Mouse (Mus musculus) subcutaneous adipose tissue, adult 2 months (tissue): ENCODE data around the gene Gm17027. TPM values are rescaled to one million over a fixed set of nuclear protein-coding genes. Genes with fewer than 3 reads are reported as not detected.

Experiments
- polyA plus RNA-seq: library from polyadenylated mRNA; depleted of rRNA; stranded (reverse); fragments of >200 nt; gene quantifications from 2 replicates; pipeline ENCODE4 v1.2.3, GENCODE M21; 2012; ENCODE audit warnings: low replicate concordance; rRNA removed

Gm17027 gene
- not detected in 2 replicates for polyA plus RNA-seq

DNA sequence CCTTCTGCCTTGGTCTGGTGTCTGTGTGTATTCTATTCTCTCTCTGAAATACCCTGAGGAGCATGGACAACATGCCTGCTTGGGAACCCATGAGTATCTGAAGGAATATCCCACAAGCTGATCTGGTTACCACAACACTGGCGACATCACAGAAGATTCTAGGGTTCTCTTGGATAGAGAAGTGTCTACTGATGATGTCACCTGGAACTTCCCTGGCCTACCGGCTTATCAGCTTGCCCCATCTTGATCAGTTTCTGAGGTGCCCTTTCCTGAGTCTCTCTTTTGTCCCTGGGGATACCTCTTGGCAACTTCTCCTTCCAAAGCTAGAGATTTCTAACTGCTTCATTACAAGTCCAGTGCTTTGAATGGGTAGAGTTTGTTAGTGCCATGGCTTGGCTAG lies at the start of gene Gm17027:
Gm17027 (minus strand) TSS at position 101 of the 400 bp plus-strand sequence.

GRCm38 (mm10) chr14:42190691-42191090 lies 28.3 kb upstream of the Gm17027 start, which contains the start of gene Gm3573:
Gene Gm3573 (minus strand): TSS chr14:42190791.

GRCm38 (mm10) chr14:42117269-42117668 lies 45.2 kb downstream of the Gm17027 start, which contains the start of gene Gm7951:
Gene Gm7951 (minus strand): TSS chr14:42117369.

Other genes with a start within 250 kb of the Gm17027 start
- gene 1700049E17Rik1, start 237.7 kb downstream of the Gm17027 start, polyA plus RNA-seq: not detected in 2 replicates
- not detected in 2 replicates for gene 1700024B05Rik, start 218.6 kb downstream of the Gm17027 start, polyA plus RNA-seq
- gene Gm6401, start 194.7 kb downstream of the Gm17027 start, polyA plus RNA-seq: not detected in 2 replicates
- gene Gm3543, start 179.3 kb downstream of the Gm17027 start, polyA plus RNA-seq: not detected in 2 replicates
- gene Gm7951, start 45.3 kb downstream of the Gm17027 start, polyA plus RNA-seq: not detected in 2 replicates
- not detected in 2 replicates for gene Gm3573, start 28.2 kb upstream of the Gm17027 start, polyA plus RNA-seq
- gene Gm17026, start 97.4 kb upstream of the Gm17027 start, polyA plus RNA-seq: not detected in 2 replicates
- gene Gm9611, start 134.7 kb upstream of the Gm17027 start, polyA plus RNA-seq: not detected in 2 replicates
- not detected in 2 replicates for gene Gm7995, start 147.6 kb upstream of the Gm17027 start, polyA plus RNA-seq